Comparison of ENCODE assay signal across 8 mouse cellular contexts in genomic region chr5:125390906-125391477, GRCm38 (mm10). TPM values are rescaled to one million over a fixed set of nuclear protein-coding genes. Genes with fewer than 3 reads are reported as not detected.
DNase-seq lines count a peak whose midpoint lies in the region; ATAC-seq and TF ChIP-seq lines count a peak whose summit lies in the region.

No protein-coding gene starts in this region.

- H3K4me2 ChIP-seq in forebrain, postnatal 0 days (ENCODE audit: low read depth): no peak overlapping the region

- peak; percentile 34 for DNase-seq in cerebellum, adult 9-11 months
- no peak for DNase-seq in cerebellum, adult 11-12 months
- DNase-seq in left cerebral cortex, adult 2 months (ENCODE audit: extremely low spot score in 1 of 2, low spot score in 2 of 2): no peak
- DNase-seq in left cerebral cortex, postnatal 36 days (ENCODE audit: low spot score in 2 of 2): no peak
- no peak for DNase-seq in forebrain, postnatal 0 days
- DNase-seq in adrenal gland, adult 2 months: no peak
- no peak for DNase-seq in right cerebral cortex, postnatal 36 days (ENCODE audit: low spot score in 2 of 2)

- no peak for TF ChIP-seq CTCF in left cerebral cortex, adult 2 months (IDR thresholded peaks at IDR 0.05)
- TF ChIP-seq CTCF in forebrain, postnatal 0 days (IDR thresholded peaks at IDR 0.05; ENCODE audit: low read depth): no peak

- H3K9me3 ChIP-seq in forebrain, postnatal 0 days (ENCODE audit: low read length): no peaks in the 10 kb centered on the region

- peaks cover 26% of the 10 kb centered on the region for H3K4me1 ChIP-seq in forebrain, postnatal 0 days (ENCODE audit: insufficient read depth)

- no peak overlapping the region for H3K4me3 ChIP-seq in left cerebral cortex, adult 2 months
- H3K4me3 ChIP-seq in forebrain, postnatal 0 days (ENCODE audit: low read depth, low read length): no peak overlapping the region
- peak overlapping the region; percentile 17; the same call in 1 of the 2 replicates for H3K4me3 ChIP-seq in macrophage (ENCODE audit: inconsistent target)

- peak overlapping the region; percentile 100 for H3K27ac ChIP-seq in left cerebral cortex, adult 2 months
- H3K27ac ChIP-seq in forebrain, postnatal 0 days (ENCODE audit: low read depth, low read length): peak overlapping the region; percentile 40; the same call in 1 of the 2 replicates
- H3K27ac ChIP-seq in macrophage: peak overlapping the region; percentile 100

- ATAC-seq in forebrain, postnatal 0 days: no peak

- 87% methylated on average over 3 of the region's 3 CpGs for WGBS in forebrain, postnatal 0 days
- 51% methylated on average over 3 of the region's 3 CpGs for WGBS in macrophage (ENCODE audit: missing documents)

- peaks cover under 1% of the 10 kb centered on the region; the same call in 1 of the 2 replicates for H3K36me3 ChIP-seq in forebrain, postnatal 0 days (ENCODE audit: insufficient read depth)
- peaks cover under 1% of the 10 kb centered on the region; the same call in 1 of the 2 replicates for H3K36me3 ChIP-seq in macrophage (ENCODE audit: inconsistent target)

- intact Hi-C loops in left cerebral cortex, adult 2 months (cut with DNase I): no loop called here
- intact Hi-C loops in left cerebral cortex, postnatal 36 days (cut with DNase I): no loop called here

- peaks cover 43% of the 10 kb centered on the region for H3K79me2 ChIP-seq in macrophage (ENCODE audit: inconsistent target)

- no peak overlapping the region for H3K9ac ChIP-seq in forebrain, postnatal 0 days

- no peaks in the 10 kb centered on the region for H3K27me3 ChIP-seq in forebrain, postnatal 0 days (ENCODE audit: insufficient read depth, low read length)

RNA-seq across cellular contexts. Expression of gene Ubc, which starts 1.0 kb away (rescaled TPM):
- 100 to 1,000 TPM; 846 to 851 TPM for total RNA-seq in left cerebral cortex, adult 2 months (2021)
- 100 to 1,000 TPM; 817 to 877 TPM for total RNA-seq in left cerebral cortex, postnatal 36 days (2021)
- 817 and 912 TPM in 2 replicates for total RNA-seq in forebrain, postnatal 0 days (2014; rRNA removed)
- 858 and 1,225 TPM in 2 replicates for polyA plus RNA-seq in forebrain, postnatal 0 days (2015; fragmentation: Nextera tagmentation; extraction: Ambion mirVana)
- 100 to 1,000 TPM in 23 of 26 experiments, 10 to 100 TPM in 3; 63.9 to 507 (median 213) TPM for total RNA-seq in macrophage (2018; cell fraction: chromatin; rRNA removed)
- total RNA-seq in macrophage (2018; cell fraction: cytosol; rRNA removed): 1,000 to 10,000 TPM in 21 of 26 experiments, 100 to 1,000 TPM in 5; 601 to 2,041 (median 1,305) TPM
- 100 to 1,000 TPM; 220 to 953 (median 671) TPM for total RNA-seq in macrophage (2018; cell fraction: nucleus; rRNA removed)
- 431 to 1,072 TPM (median 940 TPM) in 3 replicates for polyA plus RNA-seq in macrophage (2018)
- total RNA-seq in adrenal gland, adult 2 months (2021): 1,000 to 10,000 TPM; 1,333 to 2,925 TPM
- polyA plus RNA-seq in adrenal gland, adult 2 months (2012; rRNA removed): 634 and 889 TPM in 2 replicates

RNA-seq across cellular contexts. Expression of gene Gm10382, which starts 1.9 kb away (rescaled TPM):
- under 1 TPM; 0.28 to 0.48 TPM for total RNA-seq in left cerebral cortex, adult 2 months (2021)
- under 1 TPM in 1 of 2 experiments, not detected in 1; 0.32 TPM for total RNA-seq in left cerebral cortex, postnatal 36 days (2021)
- total RNA-seq in forebrain, postnatal 0 days (2014; rRNA removed): 1.00 TPM in 1 of 2 replicates, not detected in the other
- 0.25 and 0.34 TPM in 2 replicates for polyA plus RNA-seq in forebrain, postnatal 0 days (2015; fragmentation: Nextera tagmentation; extraction: Ambion mirVana)
- 1 to 10 TPM in 20 of 26 experiments, under 1 TPM in 5, not detected in 1; 0.41 to 6.7 (median 1.5) TPM for total RNA-seq in macrophage (2018; cell fraction: chromatin; rRNA removed)
- total RNA-seq in macrophage (2018; cell fraction: cytosol; rRNA removed): under 1 TPM in 20 of 26 experiments, not detected in 6; 0.05 to 0.63 (median 0.18) TPM
- 10 to 100 TPM in 1 of 26 experiments, 1 to 10 TPM in 18, under 1 TPM in 4, not detected in 3; 0.60 to 10.9 (median 2.2) TPM for total RNA-seq in macrophage (2018; cell fraction: nucleus; rRNA removed)
- not detected in 3 replicates for polyA plus RNA-seq in macrophage (2018)
- under 1 TPM; 0.23 to 0.24 TPM for total RNA-seq in adrenal gland, adult 2 months (2021)
- 0.26 and 0.50 TPM in 2 replicates for polyA plus RNA-seq in adrenal gland, adult 2 months (2012; rRNA removed)

RNA-seq across cellular contexts. Expression of gene Dhx37, which starts 42.9 kb away (rescaled TPM):
- total RNA-seq in left cerebral cortex, adult 2 months (2021): 10 to 100 TPM; 12.2 to 12.7 TPM
- total RNA-seq in left cerebral cortex, postnatal 36 days (2021): 10 to 100 TPM; 11.2 to 11.7 TPM
- 22.5 and 27.1 TPM in 2 replicates for total RNA-seq in forebrain, postnatal 0 days (2014; rRNA removed)
- 6.5 and 11.0 TPM in 2 replicates for polyA plus RNA-seq in forebrain, postnatal 0 days (2015; fragmentation: Nextera tagmentation; extraction: Ambion mirVana)
- 10 to 100 TPM in 21 of 26 experiments, 1 to 10 TPM in 5; 4.6 to 34.3 (median 17.3) TPM for total RNA-seq in macrophage (2018; cell fraction: chromatin; rRNA removed)
- total RNA-seq in macrophage (2018; cell fraction: cytosol; rRNA removed): 10 to 100 TPM in 6 of 26 experiments, 1 to 10 TPM in 20; 5.1 to 12.6 (median 8.3) TPM
- 10 to 100 TPM in 10 of 26 experiments, 1 to 10 TPM in 16; 5.9 to 22.3 (median 9.2) TPM for total RNA-seq in macrophage (2018; cell fraction: nucleus; rRNA removed)
- 6.9 to 16.2 TPM (median 11.8 TPM) in 3 replicates for polyA plus RNA-seq in macrophage (2018)
- total RNA-seq in adrenal gland, adult 2 months (2021): 10 to 100 TPM; 19.2 to 19.6 TPM
- 26.0 and 53.9 TPM in 2 replicates for polyA plus RNA-seq in adrenal gland, adult 2 months (2012; rRNA removed)

RNA-seq across cellular contexts. Expression of gene Scarb1, which starts 50.1 kb away (rescaled TPM):
- total RNA-seq in left cerebral cortex, adult 2 months (2021): 10 to 100 TPM; 24.4 to 29.6 TPM
- total RNA-seq in left cerebral cortex, postnatal 36 days (2021): 10 to 100 TPM; 22.0 to 28.0 TPM
- total RNA-seq in forebrain, postnatal 0 days (2014; rRNA removed): 45.2 and 52.7 TPM in 2 replicates
- 53.5 and 55.9 TPM in 2 replicates for polyA plus RNA-seq in forebrain, postnatal 0 days (2015; fragmentation: Nextera tagmentation; extraction: Ambion mirVana)
- total RNA-seq in macrophage (2018; cell fraction: chromatin; rRNA removed): 100 to 1,000 TPM in 4 of 26 experiments, 10 to 100 TPM in 21, 1 to 10 TPM in 1; 8.4 to 109 (median 52.5) TPM
- total RNA-seq in macrophage (2018; cell fraction: cytosol; rRNA removed): 10 to 100 TPM; 43.9 to 88.4 (median 58.6) TPM
- 100 to 1,000 TPM in 2 of 26 experiments, 10 to 100 TPM in 24; 21.7 to 129 (median 52.7) TPM for total RNA-seq in macrophage (2018; cell fraction: nucleus; rRNA removed)
- 80.8 to 94.6 TPM (median 83.7 TPM) in 3 replicates for polyA plus RNA-seq in macrophage (2018)
- 1,000 to 10,000 TPM; 2,436 to 2,553 TPM for total RNA-seq in adrenal gland, adult 2 months (2021)
- 2,348 and 2,822 TPM in 2 replicates for polyA plus RNA-seq in adrenal gland, adult 2 months (2012; rRNA removed)

RNA-seq across cellular contexts. Expression of gene Bri3bp, which starts 50.4 kb away (rescaled TPM):
- total RNA-seq in left cerebral cortex, adult 2 months (2021): 10 to 100 TPM; 95.2 to 95.6 TPM
- 100 to 1,000 TPM in 1 of 2 experiments, 10 to 100 TPM in 1; 91.6 to 102 TPM for total RNA-seq in left cerebral cortex, postnatal 36 days (2021)
- 78.3 and 83.3 TPM in 2 replicates for total RNA-seq in forebrain, postnatal 0 days (2014; rRNA removed)
- 45.7 and 48.4 TPM in 2 replicates for polyA plus RNA-seq in forebrain, postnatal 0 days (2015; fragmentation: Nextera tagmentation; extraction: Ambion mirVana)
- 1 to 10 TPM in 13 of 26 experiments, under 1 TPM in 12, not detected in 1; 0.17 to 5.0 (median 1.0) TPM for total RNA-seq in macrophage (2018; cell fraction: chromatin; rRNA removed)
- 1 to 10 TPM; 1.5 to 8.9 (median 3.8) TPM for total RNA-seq in macrophage (2018; cell fraction: cytosol; rRNA removed)
- total RNA-seq in macrophage (2018; cell fraction: nucleus; rRNA removed): 1 to 10 TPM; 1.1 to 8.5 (median 2.7) TPM
- 3.6 to 7.6 TPM (median 5.6 TPM) in 3 replicates for polyA plus RNA-seq in macrophage (2018)
- 10 to 100 TPM; 25.3 to 28.7 TPM for total RNA-seq in adrenal gland, adult 2 months (2021)
- polyA plus RNA-seq in adrenal gland, adult 2 months (2012; rRNA removed): 11.0 and 22.1 TPM in 2 replicates

Comparison
In these comparisons a context has a peak if more than half of its experiments do, and no peak if none do; other contexts are left out.
1. H3K27ac ChIP-seq: peak in every context shown above with its lines; median percentile 100 in left cerebral cortex, adult 2 months; 100 in macrophage; 40 in forebrain, postnatal 0 days.